Mouse (Mus musculus) embryo, embryonic 11 days (tissue): ENCODE measurements at regions not wholly inside any gene's neighbourhood (a gene's known extent, or its start where the extent isn't known, plus 50 kb on each side); places are given as distances from the start of the nearest gene placed in this dataset.

ENCODE experiments used
- DNase-seq: peaks from one replicate; pipeline ENCODE4 v3.0.0-alpha.2; 2015

- no peak for DNase-seq
Observed at GRCm38 (mm10) chr9:104387805-104388204, 50.3 kb upstream of the Acpp start.
